Mouse (Mus musculus) MEL (cell line): ENCODE data around the gene Sox5. TPM values are rescaled to one million over a fixed set of nuclear protein-coding genes. Genes with fewer than 3 reads are reported as not detected.

Experiments
- DNase-seq: peaks from one replicate; pipeline ENCODE4 v3.0.0; 2011; ENCODE audit warnings: low read depth, low spot score
- H3K27ac ChIP-seq: 2 replicates; pipeline ENCODE4 v1.5.1; 2012; ENCODE audit warnings: low read depth, mild to moderate bottlenecking, control low read depth, low read length, moderate library complexity; ENCODE audit not compliant: control insufficient read depth
- H3K27me3 ChIP-seq, 2 experiments: fragments of 150-350 bp in 1 of 2; sonication (generic) in 1 of 2; 2 replicates each; pipeline ENCODE4 v1.6.1; 2012; ENCODE audit warnings: low read length in 2 of 2, mild to moderate bottlenecking in 2 of 2, improper control_type of control experiment in 1 of 2, moderate library complexity in 1 of 2; ENCODE audit not compliant: insufficient read depth in 2 of 2, control insufficient read depth in 1 of 2
- H3K36me3 ChIP-seq, 2 experiments: 2 replicates each; pipeline ENCODE4 v1.6.1; 2012 to 2014; ENCODE audit warnings: low read length in 2 of 2, improper control_type of control experiment in 1 of 2, inconsistent platforms in 1 of 2, mild to moderate bottlenecking in 1 of 2; ENCODE audit not compliant: insufficient read depth in 2 of 2, control insufficient read depth in 1 of 2
- H3K4me1 ChIP-seq, 2 experiments: fragments of 150-350 bp in 1 of 2; sonication (generic) in 1 of 2; 2 replicates each; pipeline ENCODE4 v1.6.1; 2012; ENCODE audit warnings: low read length in 2 of 2, improper control_type of control experiment in 1 of 2, mild to moderate bottlenecking in 1 of 2; ENCODE audit not compliant: insufficient read depth in 2 of 2, control insufficient read depth in 1 of 2
- H3K4me3 ChIP-seq, 2 experiments: fragments of 150-350 bp in 1 of 2; sonication (generic) in 1 of 2; 2 replicates each; pipeline ENCODE4 v1.5.1; 2012; ENCODE audit warnings: low read depth in 2 of 2, low read length in 2 of 2, mild to moderate bottlenecking in 2 of 2, moderate library complexity in 2 of 2, control low read depth in 1 of 2, improper control_type of control experiment in 1 of 2; ENCODE audit not compliant: control insufficient read depth in 1 of 2, insufficient read depth in 1 of 2
- H3K79me2 ChIP-seq: 2 replicates; pipeline ENCODE4 v1.6.1; 2012; ENCODE audit warnings: mild to moderate bottlenecking, low read length, moderate library complexity; ENCODE audit not compliant: control insufficient read depth, poor library complexity, insufficient read depth
- H3K9ac ChIP-seq: 2 replicates; pipeline ENCODE4 v1.6.1; 2012; ENCODE audit warnings: low read depth, mild to moderate bottlenecking, control low read depth, low read length, moderate library complexity; ENCODE audit not compliant: control insufficient read depth, poor library complexity, severe bottlenecking
- H3K9me3 ChIP-seq: fragments of 150-350 bp; sonication (generic); replicated peaks from 2 replicates; pipeline ENCODE4 v1.6.1; 2012; ENCODE audit warnings: mild to moderate bottlenecking, low read length, improper control_type of control experiment, moderate library complexity; ENCODE audit not compliant: insufficient read depth
- BHLHE40 ChIP-seq: IDR thresholded peaks from 2 replicates; pipeline ENCODE4 v1.6.1; 2012; ENCODE audit warnings: low read depth, mild to moderate bottlenecking, inconsistent platforms, low read length, improper control_type of control experiment, borderline replicate concordance
- CTCF ChIP-seq, 3 experiments: IDR thresholded peaks in 2 of 3; conservative IDR thresholded peaks in 1 of 3; 2 replicates each; pipeline ENCODE4 v1.5.1; 2011 to 2012; ENCODE audit warnings: low read length in 3 of 3, low read depth in 2 of 3, mild to moderate bottlenecking in 2 of 3, improper control_type of control experiment in 1 of 3, inconsistent platforms in 1 of 3, mixed read lengths in 1 of 3, moderate library complexity in 1 of 3; ENCODE audit not compliant: control insufficient read depth in 1 of 3, insufficient read depth in 1 of 3, poor library complexity in 1 of 3, severe bottlenecking in 1 of 3
- E2F4 ChIP-seq: IDR thresholded peaks from 2 replicates; pipeline ENCODE4 v1.6.1; 2011; ENCODE audit warnings: low read depth, low read length, improper control_type of control experiment, borderline replicate concordance
- ELF1 ChIP-seq: IDR thresholded peaks from 2 replicates; pipeline ENCODE4 v1.6.1; 2014; ENCODE audit warnings: low read depth, mild to moderate bottlenecking, inconsistent platforms, low read length, improper control_type of control experiment, moderate library complexity
- ETS1 ChIP-seq: IDR thresholded peaks from 2 replicates; pipeline ENCODE4 v1.6.1; 2012; ENCODE audit warnings: low read depth, mild to moderate bottlenecking, inconsistent platforms, low read length, improper control_type of control experiment, moderate library complexity
- GATA1 ChIP-seq: IDR thresholded peaks from 2 replicates; pipeline ENCODE4 v1.6.1; 2011; ENCODE audit warnings: low read depth, low read length, improper control_type of control experiment
- JUND ChIP-seq: IDR thresholded peaks from 2 replicates; pipeline ENCODE4 v1.6.1; 2011; ENCODE audit warnings: low read depth, mild to moderate bottlenecking, improper control_type of control experiment, low read length
- KAT2A ChIP-seq: conservative IDR thresholded peaks from 2 replicates; pipeline ENCODE4 v1.6.1; 2012; ENCODE audit warnings: low read depth, low read length, improper control_type of control experiment, inconsistent platforms
- MAFK ChIP-seq: IDR thresholded peaks from 2 replicates; pipeline ENCODE4 v1.6.1; 2011; ENCODE audit warnings: low read depth, mild to moderate bottlenecking, low read length, improper control_type of control experiment, borderline replicate concordance
- MAZ ChIP-seq: IDR thresholded peaks from 2 replicates; pipeline ENCODE4 v1.6.1; 2012; ENCODE audit warnings: low read depth, mild to moderate bottlenecking, inconsistent platforms, low read length, improper control_type of control experiment
- MYC ChIP-seq: IDR thresholded peaks from 2 replicates; pipeline ENCODE4 v1.6.1; 2011; ENCODE audit warnings: low read depth, mild to moderate bottlenecking, low read length, improper control_type of control experiment, moderate library complexity
- NELFE ChIP-seq: IDR thresholded peaks from 2 replicates; pipeline ENCODE4 v1.6.1; 2011; ENCODE audit warnings: low read depth, low read length, improper control_type of control experiment
- NRF1 ChIP-seq: IDR thresholded peaks from 2 replicates; pipeline ENCODE4 v1.6.1; 2014; ENCODE audit warnings: low read depth, mild to moderate bottlenecking, inconsistent platforms, low read length, improper control_type of control experiment, moderate library complexity; ENCODE audit not compliant: poor library complexity, insufficient read depth, severe bottlenecking
- POLR2A ChIP-seq, 2 experiments: IDR thresholded peaks; 2 replicates each; pipeline ENCODE4 v1.6.1; 2011 to 2012; ENCODE audit warnings: low read length in 2 of 2, mild to moderate bottlenecking in 2 of 2, control low read depth in 1 of 2, improper control_type of control experiment in 1 of 2, low read depth in 1 of 2, moderate library complexity in 1 of 2; ENCODE audit not compliant: control insufficient read depth in 1 of 2, insufficient read depth in 1 of 2, poor library complexity in 1 of 2
- POLR2AphosphoS2 ChIP-seq: IDR thresholded peaks from 2 replicates; pipeline ENCODE4 v1.6.1; 2011; ENCODE audit warnings: low read length, improper control_type of control experiment
- POLR2AphosphoS5 ChIP-seq: IDR thresholded peaks from 2 replicates; pipeline ENCODE4 v1.6.1; 2012; ENCODE audit warnings: low read depth, borderline replicate concordance, mild to moderate bottlenecking, inconsistent platforms, low read length, moderate library complexity, mixed read lengths
- SIN3A ChIP-seq: IDR thresholded peaks from 2 replicates; pipeline ENCODE4 v1.6.1; 2012; ENCODE audit warnings: low read length, improper control_type of control experiment, inconsistent platforms
- TBP ChIP-seq: IDR thresholded peaks from 2 replicates; pipeline ENCODE4 v1.8.0; 2011; ENCODE audit warnings: low read depth, low read length, improper control_type of control experiment
- TCF12 ChIP-seq: IDR thresholded peaks from 2 replicates; pipeline ENCODE4 v1.6.1; 2014; ENCODE audit warnings: low read depth, mild to moderate bottlenecking, inconsistent platforms, low read length, improper control_type of control experiment, moderate library complexity
- ZMIZ1 ChIP-seq: IDR thresholded peaks from 2 replicates; pipeline ENCODE4 v1.6.1; 2012; ENCODE audit warnings: low read depth, mild to moderate bottlenecking, inconsistent platforms, low read length, improper control_type of control experiment, moderate library complexity
- ZNF384 ChIP-seq: IDR thresholded peaks from 2 replicates; pipeline ENCODE4 v1.6.1; 2012; ENCODE audit warnings: low read depth, mild to moderate bottlenecking, inconsistent platforms, low read length, improper control_type of control experiment
- polyA plus RNA-seq, 2 experiments: library from polyadenylated mRNA; stranded (reverse) in 1 of 2; unstranded in 1 of 2; fragments of >175 nt in 1 of 2; fragments of >200 nt in 1 of 2; gene quantifications; 2 replicates each; pipeline versions ENCODE4 v1.2.1 to v1.2.4; 2012; ENCODE audit warnings: low replicate concordance in 2 of 2, low read depth in 1 of 2; ENCODE audit not compliant: insufficient read length in 2 of 2, insufficient read depth in 1 of 2, missing spikeins in 1 of 2
- total RNA-seq: library from RNA; depleted of rRNA; stranded (reverse); fragments of 300-350 nt; gene quantifications from 2 replicates; pipeline ENCODE4 v1.2.3, GENCODE M21; 2012

Sox5 gene
- total and polyA plus RNA-seq, 3 experiments, result 0.19 to 3.0 TPM; not detected in 1

GRCm38 (mm10) chr6:144105645-144106044 is 676.1 kb downstream of the Sox5 start (continued):
- no peak for TF ChIP-seq MYC
- TF ChIP-seq CTCF (IDR thresholded peaks at IDR 0.05 in 2 of 3, conservative IDR thresholded peaks at IDR 0.05 in 1 of 3; ENCODE audit: control insufficient read depth in 1 of 3, insufficient read depth in 1 of 3, low read depth in 2 of 3, low read length in 3 of 3, poor library complexity in 1 of 3, severe bottlenecking in 1 of 3), result no peak
- TF ChIP-seq BHLHE40, result no peak
- no peak for TF ChIP-seq TCF12

GRCm38 (mm10) chr6:144103612-144104011 is 678.2 kb downstream of the Sox5 start:
- no peaks in the 10 kb centered on the region for H3K36me3 ChIP-seq
- no peak for DNase-seq
- no peak overlapping the region for H3K4me3 ChIP-seq
- no peak overlapping the region for H3K27ac ChIP-seq
- H3K9ac ChIP-seq, result no peak overlapping the region
- no peak for TF ChIP-seq POLR2AphosphoS2
- TF ChIP-seq TCF12, result no peak
- no peak for TF ChIP-seq MAFK
- TF ChIP-seq ELF1, result no peak
- no peak for TF ChIP-seq MAZ
- no peak for TF ChIP-seq POLR2AphosphoS5
- no peak for TF ChIP-seq SIN3A
- TF ChIP-seq NRF1, result no peak
- no peak for TF ChIP-seq KAT2A
- TF ChIP-seq ZMIZ1, result no peak
- TF ChIP-seq E2F4, result no peak
- no peaks in the 10 kb centered on the region for H3K9me3 ChIP-seq
- no peaks in the 10 kb centered on the region for H3K27me3 ChIP-seq
- no peaks in the 10 kb centered on the region for H3K79me2 ChIP-seq
- no peaks in the 10 kb centered on the region for H3K4me1 ChIP-seq

GRCm38 (mm10) chr6:144100852-144101251 is 680.9 kb downstream of the Sox5 start:
- no peak overlapping the region for H3K9ac ChIP-seq
- H3K79me2 ChIP-seq, result no peaks in the 10 kb centered on the region
- H3K27ac ChIP-seq, result no peak overlapping the region
- H3K36me3 ChIP-seq, result no peaks in the 10 kb centered on the region
- no peaks in the 10 kb centered on the region for H3K27me3 ChIP-seq
- H3K4me1 ChIP-seq, result no peaks in the 10 kb centered on the region
- H3K4me3 ChIP-seq, result no peak overlapping the region
- DNase-seq, result no peak
- TF ChIP-seq ETS1, result no peak
- no peak for TF ChIP-seq NELFE
- no peak for TF ChIP-seq POLR2A (IDR thresholded peaks at IDR 0.05; ENCODE audit: control insufficient read depth in 1 of 2, insufficient read depth in 1 of 2, low read depth in 1 of 2, low read length in 2 of 2, poor library complexity in 1 of 2)
- TF ChIP-seq ZNF384, result no peak
- TF ChIP-seq KAT2A, result no peak
- TF ChIP-seq GATA1, result no peak
- no peak for TF ChIP-seq CTCF (IDR thresholded peaks at IDR 0.05 in 2 of 3, conservative IDR thresholded peaks at IDR 0.05 in 1 of 3; ENCODE audit: control insufficient read depth in 1 of 3, insufficient read depth in 1 of 3, low read depth in 2 of 3, low read length in 3 of 3, poor library complexity in 1 of 3, severe bottlenecking in 1 of 3)
- TF ChIP-seq MYC, result no peak
- no peak for TF ChIP-seq TBP
- TF ChIP-seq JUND, result no peak
- TF ChIP-seq BHLHE40, result no peak
- no peak for TF ChIP-seq NRF1
- no peaks in the 10 kb centered on the region for H3K9me3 ChIP-seq
